8 mouse cellular contexts compared by ENCODE assay signal in the genomic region with DNA sequence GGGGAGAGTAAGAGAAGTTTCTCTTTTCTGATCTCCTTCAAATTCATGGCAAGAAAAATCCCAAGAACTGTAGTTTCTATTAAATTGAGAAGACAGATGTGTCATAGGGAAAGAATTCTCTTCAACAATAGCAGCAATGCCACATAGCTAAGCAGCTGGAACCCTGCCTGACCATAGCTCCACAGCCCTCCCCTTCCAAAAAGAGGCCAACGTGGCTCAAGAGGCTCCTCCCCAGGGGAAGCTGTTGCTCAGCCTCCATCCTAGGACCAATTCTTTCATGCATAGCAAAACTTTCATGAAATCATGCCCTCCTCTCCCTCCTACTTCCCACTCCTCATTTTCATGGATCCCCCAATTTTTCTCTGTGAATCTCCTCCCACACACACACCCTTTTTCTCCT. TPM values are rescaled to one million over a fixed set of nuclear protein-coding genes. Genes with fewer than 3 reads are reported as not detected.
A peak's percentile ranks its signal among the peaks of the same experiment; 100 is the strongest.
DNase-seq lines count a peak whose midpoint lies in the region; ATAC-seq and TF ChIP-seq lines count a peak whose summit lies in the region.

No protein-coding gene starts in this region.

- no peaks in the 10 kb centered on the region for H3K9me3 ChIP-seq in heart, embryonic 14.5 days (ENCODE audit: control insufficient read depth, low read length)
- no peaks in the 10 kb centered on the region for H3K9me3 ChIP-seq in neural tube, embryonic 15.5 days (replicated peaks)

- no peak for ATAC-seq in heart, embryonic 14.5 days (ENCODE audit: insufficient number of reproducible peaks, insufficient read depth, low FRiP score, low read depth)
- no peak for ATAC-seq in neural tube, embryonic 15.5 days (ENCODE audit: low FRiP score)

- no peak overlapping the region for H3K4me3 ChIP-seq in heart, embryonic 14.5 days (ENCODE audit: control insufficient read depth in 1 of 2, insufficient read depth in 1 of 2, low read depth in 1 of 2, low read length in 2 of 2)
- H3K4me3 ChIP-seq in neural tube, embryonic 15.5 days (replicated peaks): no peak overlapping the region
- H3K4me3 ChIP-seq in left cerebral cortex, adult 2 months: no peak overlapping the region

- H3K9ac ChIP-seq in heart, embryonic 14.5 days (ENCODE audit: low read length): no peak overlapping the region
- H3K9ac ChIP-seq in neural tube, embryonic 15.5 days (replicated peaks): no peak overlapping the region

- no peak for TF ChIP-seq CTCF in left cerebral cortex, adult 2 months (IDR thresholded peaks at IDR 0.05)

- H3K4me2 ChIP-seq in heart, embryonic 14.5 days (ENCODE audit: low read length): peak overlapping the region; percentile 46; the same call in 1 of the 2 replicates
- H3K4me2 ChIP-seq in neural tube, embryonic 15.5 days: no peak overlapping the region

- WGBS in heart, embryonic 14.5 days: 0% methylated on average over 1 of the region's 1 CpGs
- 15% methylated on average over 1 of the region's 1 CpGs for WGBS in neural tube, embryonic 15.5 days

- H3K36me3 ChIP-seq in heart, embryonic 14.5 days (ENCODE audit: control insufficient read depth, insufficient read depth, low read length): no peaks in the 10 kb centered on the region
- no peaks in the 10 kb centered on the region for H3K36me3 ChIP-seq in neural tube, embryonic 15.5 days

- H3K27me3 ChIP-seq in heart, embryonic 14.5 days (ENCODE audit: control insufficient read depth, insufficient read depth, low read length): no peaks in the 10 kb centered on the region
- H3K27me3 ChIP-seq in neural tube, embryonic 15.5 days (replicated peaks): no peaks in the 10 kb centered on the region

- DNase-seq in urinary bladder, postnatal 10 days (ENCODE audit: low spot score): peak; percentile 26
- no peak for DNase-seq in urinary bladder, adult 2 months (ENCODE audit: low spot score)
- peak; percentile 60 to 65 for DNase-seq in kidney, postnatal 25 days
- DNase-seq in spleen, adult 18-20 months: no peak
- no peak for DNase-seq in spleen, postnatal 14 days (ENCODE audit: low spot score in 2 of 2)
- DNase-seq in left cerebral cortex, adult 2 months (ENCODE audit: extremely low spot score in 1 of 2, low spot score in 2 of 2): no peak

- intact Hi-C loops in left cerebral cortex, adult 2 months (cut with DNase I): no loop called here

- H3K27ac ChIP-seq in heart, embryonic 14.5 days (replicated peaks in 1 of 2; ENCODE audit: control insufficient read depth in 1 of 2, insufficient read depth in 1 of 2, low read depth in 2 of 2, low read length in 2 of 2): peak overlapping the region; percentile 80 to 88
- H3K27ac ChIP-seq in neural tube, embryonic 15.5 days (replicated peaks): peak overlapping the region; percentile 65; the same call in 1 of the 2 replicates
- H3K27ac ChIP-seq in left cerebral cortex, adult 2 months: no peak overlapping the region

- H3K4me1 ChIP-seq in heart, embryonic 14.5 days (ENCODE audit: control insufficient read depth in 2 of 2, insufficient read depth in 2 of 2, low read length in 2 of 2): peaks cover 11 to 24% of the 10 kb centered on the region in 2 experiments
- peaks cover 5% of the 10 kb centered on the region; the same call in 1 of the 2 replicates for H3K4me1 ChIP-seq in neural tube, embryonic 15.5 days

RNA-seq across cellular contexts. Expression of gene Col1a2, which starts 16.3 kb away (rescaled TPM):
- polyA plus RNA-seq in urinary bladder, adult 2 months (2012; rRNA removed): 1,014 and 1,293 TPM in 2 replicates
- polyA plus RNA-seq in heart, embryonic 14.5 days (2014; fragmentation: Nextera tagmentation; extraction: Ambion mirVana): 302 and 373 TPM in 2 replicates
- polyA plus RNA-seq in neural tube, embryonic 15.5 days (2015; fragmentation: Nextera tagmentation; extraction: Ambion mirVana): 239 and 261 TPM in 2 replicates
- total RNA-seq in left cerebral cortex, adult 2 months (2021): 10 to 100 TPM; 20.2 to 21.8 TPM

Comparison
In these comparisons a context has a peak if more than half of its experiments do, and no peak if none do; other contexts are left out.
1. DNase-seq: peak in urinary bladder, postnatal 10 days (single experiment) and kidney, postnatal 25 days (2 of 2); none in urinary bladder, adult 2 months (single experiment), spleen, adult 18-20 months (0 of 2), spleen, postnatal 14 days (0 of 2) and left cerebral cortex, adult 2 months (0 of 2).